Mouse (Mus musculus) ES-E14 (cell line): Measurements from ENCODE around the gene Epha10. TPM values are rescaled to one million over a fixed set of nuclear protein-coding genes. Genes with fewer than 3 reads are reported as not detected.

Experiments
- DNase-seq: peaks from one replicate; pipeline ENCODE4 v3.0.0-alpha.2; 2013; ENCODE audit warnings: low read depth, low spot score
- H3K27ac ChIP-seq: 2 replicates; pipeline ENCODE4 v1.5.1; 2012; ENCODE audit warnings: low read depth, mild to moderate bottlenecking, low read length, moderate library complexity, mixed read lengths; ENCODE audit not compliant: poor library complexity, insufficient read depth, severe bottlenecking
- H3K36me3 ChIP-seq: 2 replicates; pipeline ENCODE4 v1.6.1; 2012; ENCODE audit warnings: mild to moderate bottlenecking, low read length, moderate library complexity, mixed read lengths; ENCODE audit not compliant: control insufficient read depth, poor library complexity, insufficient read depth, severe bottlenecking
- H3K4me1 ChIP-seq, 2 experiments: fragments of 150-350 bp in 1 of 2; sonication (generic) in 1 of 2; 2 replicates each; pipeline ENCODE4 v1.6.1; 2012; ENCODE audit warnings: low read length in 2 of 2, mild to moderate bottlenecking in 1 of 2, mixed read lengths in 1 of 2; ENCODE audit not compliant: control insufficient read depth in 2 of 2, insufficient read depth in 2 of 2, poor library complexity in 1 of 2
- H3K4me3 ChIP-seq, 2 experiments: fragments of 150-350 bp in 1 of 2; sonication (generic) in 1 of 2; 2 replicates each; pipeline ENCODE4 v1.5.1; 2012; ENCODE audit warnings: low read length in 2 of 2, low read depth in 1 of 2, mild to moderate bottlenecking in 1 of 2, mixed read lengths in 1 of 2; ENCODE audit not compliant: insufficient read depth in 1 of 2, poor library complexity in 1 of 2, severe bottlenecking in 1 of 2
- H3K9ac ChIP-seq: 2 replicates; pipeline ENCODE4 v1.6.1; 2012; ENCODE audit warnings: low read depth, mild to moderate bottlenecking, low read length, mixed read lengths; ENCODE audit not compliant: poor library complexity, insufficient read depth, severe bottlenecking
- H3K9me3 ChIP-seq: fragments of 150-350 bp; sonication (generic); 2 replicates; pipeline ENCODE4 v1.6.1; 2012; ENCODE audit warnings: low read depth, mild to moderate bottlenecking, low read length; ENCODE audit not compliant: control insufficient read depth, insufficient read depth
- CHD2 ChIP-seq: IDR thresholded peaks from 2 replicates; pipeline ENCODE4 v1.6.1; 2014; ENCODE audit warnings: mild to moderate bottlenecking, low read depth, low read length, inconsistent platforms
- HCFC1 ChIP-seq: IDR thresholded peaks from 2 replicates; pipeline ENCODE4 v1.6.1; 2012; ENCODE audit warnings: low read length, inconsistent platforms, borderline replicate concordance; ENCODE audit not compliant: insufficient read depth
- MAFK ChIP-seq: IDR thresholded peaks from 2 replicates; pipeline ENCODE4 v1.6.1; 2014; ENCODE audit warnings: mild to moderate bottlenecking, low read depth, low read length, inconsistent platforms; ENCODE audit not compliant: insufficient read depth
- ZC3H11A ChIP-seq: IDR thresholded peaks from 2 replicates; pipeline ENCODE4 v1.6.1; 2012; ENCODE audit warnings: low read depth, mild to moderate bottlenecking, inconsistent platforms, low read length, borderline replicate concordance
- ZNF384 ChIP-seq: IDR thresholded peaks from 2 replicates; pipeline ENCODE4 v1.6.1; 2012; ENCODE audit warnings: low read depth, low read length, inconsistent platforms
- in situ Hi-C, 2 experiments: fragments of 600-800 bp; cut with MboI; formaldehyde crosslinking; loops; one replicate each; pipeline ENCODE4 v1.15.1; 2025; ENCODE audit warnings: low sequenced_read_pairs in 2 of 2, inconsistent platforms in 1 of 2; ENCODE audit not compliant: unreplicated experiment in 2 of 2
- total RNA-seq: library from RNA; depleted of rRNA; stranded (reverse); fragments of 300-350 nt; gene quantifications from 2 replicates; pipeline ENCODE4 v1.2.3, GENCODE M21; 2012

The Epha10 gene
- total RNA-seq, 1 experiment: 0.54 TPM

- Histone ChIP-seq H3K4me3 (no peak overlapping the region), H3K27ac (no peak overlapping the region), H3K4me1 (no peaks in the 10 kb centered on the region), H3K36me3 (peaks cover 14% of the 10 kb centered on the region), H3K9me3 (no peaks in the 10 kb centered on the region), H3K9ac (no peak overlapping the region)
- TF ChIP-seq HCFC1 (no peak), CHD2 (no peak), ZNF384 (no peak), MAFK (no peak), ZC3H11A (no peak)
- no peak for DNase-seq
- in situ Hi-C loops: loop anchor here in 1 of 2 experiments (10.0 kb wide), 1 partner anchor 110 kb away; no protein-coding TSS in a partner anchor
Measured at GRCm38 (mm10) chr4:124944961-124945360, 64.3 kb downstream of the Epha10 start.

- H3K4me3 ChIP-seq: no peak overlapping the region
- no peak overlapping the region for H3K27ac ChIP-seq
- in situ Hi-C loops: loop anchor here in 1 of 2 experiments (10.0 kb wide), 1 partner anchor 105 kb away; no protein-coding TSS in a partner anchor
- TF ChIP-seq ZNF384 (no peak), HCFC1 (no peak), MAFK (no peak), ZC3H11A (no peak), CHD2 (no peak)
- no peaks in the 10 kb centered on the region for H3K36me3 ChIP-seq
- H3K9ac ChIP-seq: no peak overlapping the region
- H3K9me3 ChIP-seq: no peaks in the 10 kb centered on the region
- no peaks in the 10 kb centered on the region for H3K4me1 ChIP-seq
- no peak for DNase-seq
Measured at GRCm38 (mm10) chr4:124949488-124949887, 68.8 kb downstream of the Epha10 start.

- Histone ChIP-seq H3K9me3 (no peaks in the 10 kb centered on the region), H3K27ac (no peak overlapping the region), H3K4me1 (no peaks in the 10 kb centered on the region), H3K36me3 (no peaks in the 10 kb centered on the region), H3K9ac (no peak overlapping the region), H3K4me3 (no peak overlapping the region)
- no peak for DNase-seq
- in situ Hi-C loops: no loop called here
- TF ChIP-seq ZNF384 (no peak), MAFK (no peak), HCFC1 (no peak), ZC3H11A (no peak), CHD2 (no peak)
Measured at GRCm38 (mm10) chr4:124950181-124951035, 69.7 kb downstream of the Epha10 start.

- Histone ChIP-seq H3K27ac (no peak overlapping the region), H3K4me3 (no peak overlapping the region), H3K36me3 (no peaks in the 10 kb centered on the region), H3K4me1 (no peaks in the 10 kb centered on the region), H3K9me3 (no peaks in the 10 kb centered on the region), H3K9ac (no peak overlapping the region)
- DNase-seq: no peak
- in situ Hi-C loops: no loop called here
- TF ChIP-seq MAFK (no peak), CHD2 (no peak), HCFC1 (no peak), ZNF384 (no peak), ZC3H11A (no peak)
Measured at GRCm38 (mm10) chr4:124951036-124951433, 70.3 kb downstream of the Epha10 start.
